10 mouse cellular contexts compared by ENCODE assay signal in genomic region chr4:126146974-126147532, GRCm38 (mm10). TPM values are rescaled to one million over a fixed set of nuclear protein-coding genes. Genes with fewer than 3 reads are reported as not detected.
DNase-seq lines count a peak whose midpoint lies in the region; ATAC-seq and TF ChIP-seq lines count a peak whose summit lies in the region.
"Had no signal": no experiment of that assay in that cellular context is flagged by ENCODE, and none has a peak within 500 bp of the region (broad histone marks: within the 10 kb centered on the region; RNA-seq: fewer than 3 reads in every experiment).

No protein-coding gene starts in this region.

- no peak for ATAC-seq in heart, embryonic 14.5 days (ENCODE audit: insufficient number of reproducible peaks, insufficient read depth, low FRiP score, low read depth)
- ATAC-seq in midbrain, embryonic 13.5 days: no peak
- ATAC-seq in midbrain, postnatal 0 days (ENCODE audit: low FRiP score): no peak
- no peak for ATAC-seq in limb, embryonic 12.5 days (ENCODE audit: insufficient number of reproducible peaks, insufficient read depth, low FRiP score, low TSS enrichment, low read depth)
- ATAC-seq in megakaryocyte progenitor cell, adult 5-6 weeks (replicated peaks; ENCODE audit: poor library complexity): no peak

- peaks cover 30% of the 10 kb centered on the region in 2 experiments for H3K4me1 ChIP-seq in heart, embryonic 14.5 days (ENCODE audit: control insufficient read depth in 2 of 2, insufficient read depth in 2 of 2, low read length in 2 of 2)
- peaks cover 21% of the 10 kb centered on the region for H3K4me1 ChIP-seq in midbrain, embryonic 13.5 days (replicated peaks)
- H3K4me1 ChIP-seq in midbrain, postnatal 0 days (ENCODE audit: insufficient read depth, low read length): peaks cover 4% of the 10 kb centered on the region; the same call in 1 of the 2 replicates
- H3K4me1 ChIP-seq in limb, embryonic 12.5 days (replicated peaks): peaks cover 51% of the 10 kb centered on the region

- H3K27ac ChIP-seq in heart, embryonic 14.5 days (replicated peaks in 1 of 2; ENCODE audit: control insufficient read depth in 1 of 2, insufficient read depth in 1 of 2, low read depth in 2 of 2, low read length in 2 of 2): peak overlapping the region; percentile 70 to 81
- 0 out of 2 replicates have a peak overlapping the region, but pooled peaks have one; percentile 5 for H3K27ac ChIP-seq in midbrain, embryonic 13.5 days
- H3K27ac ChIP-seq in midbrain, postnatal 0 days (ENCODE audit: low read depth, low read length): no peak overlapping the region
- peak overlapping the region; percentile 98 for H3K27ac ChIP-seq in limb, embryonic 12.5 days

- no peak for TF ChIP-seq CTCF in midbrain, postnatal 0 days (IDR thresholded peaks at IDR 0.05)

- no peak for DNase-seq in heart, adult 18-20 months
- DNase-seq in midbrain, postnatal 0 days (ENCODE audit: low spot score): no peak
- no peak for DNase-seq in retina, postnatal 1 day
- no peak for DNase-seq in left cerebral cortex, postnatal 14 days (ENCODE audit: low spot score in 2 of 2)
- DNase-seq: right cerebral cortex, postnatal 25 days had no signal

- intact Hi-C loops in left cerebral cortex, postnatal 14 days (cut with DNase I): no loop called here

- 0 out of 4 replicates have a peak overlapping the region, but pooled peaks of 1 of the 2 experiments have one; percentile 56 for H3K4me3 ChIP-seq in heart, embryonic 14.5 days (ENCODE audit: control insufficient read depth in 1 of 2, insufficient read depth in 1 of 2, low read depth in 1 of 2, low read length in 2 of 2)
- H3K4me3 ChIP-seq in midbrain, embryonic 13.5 days (replicated peaks): no peak overlapping the region
- no peak overlapping the region for H3K4me3 ChIP-seq in midbrain, postnatal 0 days (ENCODE audit: low read depth, low read length)
- peak overlapping the region; percentile 80; the same call in 1 of the 2 replicates for H3K4me3 ChIP-seq in limb, embryonic 12.5 days (replicated peaks)

- H3K9me3 ChIP-seq in heart, embryonic 14.5 days (ENCODE audit: control insufficient read depth, low read length): no peaks in the 10 kb centered on the region
- H3K9me3 ChIP-seq in midbrain, embryonic 13.5 days: no peaks in the 10 kb centered on the region
- no peaks in the 10 kb centered on the region for H3K9me3 ChIP-seq in midbrain, postnatal 0 days (ENCODE audit: low read length)
- no peaks in the 10 kb centered on the region for H3K9me3 ChIP-seq in limb, embryonic 12.5 days
- H3K9me3 ChIP-seq: G1E had no signal

- H3K4me2 ChIP-seq in heart, embryonic 14.5 days (ENCODE audit: low read length): peak overlapping the region; percentile 70
- no peak overlapping the region for H3K4me2 ChIP-seq in midbrain, embryonic 13.5 days (replicated peaks)
- H3K4me2 ChIP-seq in midbrain, postnatal 0 days (ENCODE audit: low read depth, low read length, poor library complexity, severe bottlenecking): no peak overlapping the region
- H3K4me2 ChIP-seq in limb, embryonic 12.5 days: peak overlapping the region; percentile 99

- H3K27me3 ChIP-seq in heart, embryonic 14.5 days (ENCODE audit: control insufficient read depth, insufficient read depth, low read length): peaks cover 14% of the 10 kb centered on the region; the same call in 1 of the 2 replicates
- H3K27me3 ChIP-seq in midbrain, embryonic 13.5 days: peaks cover 56% of the 10 kb centered on the region
- peaks cover 29% of the 10 kb centered on the region for H3K27me3 ChIP-seq in midbrain, postnatal 0 days (ENCODE audit: insufficient read depth, low read length)
- no peaks in the 10 kb centered on the region for H3K27me3 ChIP-seq in limb, embryonic 12.5 days

- WGBS in heart, embryonic 14.5 days: 46% methylated on average over 9 of the region's 9 CpGs
- WGBS in midbrain, embryonic 13.5 days: 60% methylated on average over 9 of the region's 9 CpGs
- WGBS in midbrain, postnatal 0 days: 62% methylated on average over 9 of the region's 9 CpGs
- WGBS in limb, embryonic 12.5 days: 14% methylated on average over 9 of the region's 9 CpGs

- H3K9ac ChIP-seq in heart, embryonic 14.5 days (ENCODE audit: low read length): no peak overlapping the region; the same call in 1 of the 2 replicates
- H3K9ac ChIP-seq in midbrain, embryonic 13.5 days (replicated peaks): no peak overlapping the region
- H3K9ac ChIP-seq in midbrain, postnatal 0 days (replicated peaks; ENCODE audit: low read length, poor library complexity, severe bottlenecking): no peak overlapping the region
- H3K9ac ChIP-seq in limb, embryonic 12.5 days (replicated peaks): no peak overlapping the region

- H3K36me3 ChIP-seq in heart, embryonic 14.5 days (ENCODE audit: control insufficient read depth, insufficient read depth, low read length): peaks cover 5% of the 10 kb centered on the region; the same call in 1 of the 2 replicates
- H3K36me3 ChIP-seq in midbrain, embryonic 13.5 days: 0 out of 2 replicates have a peak, but pooled peaks cover 3% of the 10 kb centered on the region
- H3K36me3 ChIP-seq in midbrain, postnatal 0 days (ENCODE audit: insufficient read depth, low read length): no peaks in the 10 kb centered on the region
- H3K36me3 ChIP-seq in limb, embryonic 12.5 days: peaks cover 6% of the 10 kb centered on the region; the same call in 1 of the 2 replicates
- H3K36me3 ChIP-seq: G1E had no signal

RNA-seq across cellular contexts. Expression of gene Eva1b, which starts 0.5 kb away (rescaled TPM):
- polyA plus RNA-seq in heart, embryonic 14.5 days (2014; fragmentation: Nextera tagmentation; extraction: Ambion mirVana): 31.8 and 33.9 TPM in 2 replicates
- 1 to 10 TPM; 8.8 to 9.5 TPM for total RNA-seq in heart, adult 18-20 months (2021)
- 10.3 and 12.9 TPM in 2 replicates for polyA plus RNA-seq in midbrain, embryonic 13.5 days (2015; fragmentation: Nextera tagmentation; extraction: Ambion mirVana)
- 8.5 and 12.3 TPM in 2 replicates for total RNA-seq in midbrain, postnatal 0 days (2014; rRNA removed)
- polyA plus RNA-seq in midbrain, postnatal 0 days (2015; fragmentation: Nextera tagmentation; extraction: Ambion mirVana): 9.1 and 10.6 TPM in 2 replicates
- 65.6 and 67.5 TPM in 2 replicates for polyA plus RNA-seq in limb, embryonic 12.5 days (2016; fragmentation: Nextera tagmentation; extraction: Ambion mirVana)
- 0.12 and 0.94 TPM in 2 replicates for total RNA-seq in megakaryocyte progenitor cell, adult 5-6 weeks (2015)
- total RNA-seq in megakaryocyte progenitor cell, adult 5-6 weeks (2017): 1.7 TPM in 1 of 2 replicates, not detected in the other
- total RNA-seq in left cerebral cortex, postnatal 14 days (2021): 1 to 10 TPM; 6.5 to 7.0 TPM

RNA-seq across cellular contexts. Expression of gene Sh3d21, which starts 16.2 kb away (rescaled TPM):
- polyA plus RNA-seq in heart, embryonic 14.5 days (2014; fragmentation: Nextera tagmentation; extraction: Ambion mirVana): 2.5 and 2.7 TPM in 2 replicates
- total RNA-seq in heart, adult 18-20 months (2021): 1 to 10 TPM; 1.3 to 2.4 TPM
- 0.55 and 1.0 TPM in 2 replicates for polyA plus RNA-seq in midbrain, embryonic 13.5 days (2015; fragmentation: Nextera tagmentation; extraction: Ambion mirVana)
- 0.19 and 2.7 TPM in 2 replicates for total RNA-seq in midbrain, postnatal 0 days (2014; rRNA removed)
- 2.6 and 2.9 TPM in 2 replicates for polyA plus RNA-seq in midbrain, postnatal 0 days (2015; fragmentation: Nextera tagmentation; extraction: Ambion mirVana)
- polyA plus RNA-seq in limb, embryonic 12.5 days (2016; fragmentation: Nextera tagmentation; extraction: Ambion mirVana): 7.2 and 8.4 TPM in 2 replicates
- total RNA-seq in megakaryocyte progenitor cell, adult 5-6 weeks (2015): 0.07 and 0.91 TPM in 2 replicates
- 0.14 TPM in 1 of 2 replicates, not detected in the other for total RNA-seq in megakaryocyte progenitor cell, adult 5-6 weeks (2017)
- 1 to 10 TPM in 1 of 2 experiments, under 1 TPM in 1; 0.79 to 1.0 TPM for total RNA-seq in left cerebral cortex, postnatal 14 days (2021)

RNA-seq across cellular contexts. Expression of gene Stk40, which starts 43.3 kb away (rescaled TPM):
- 13.1 and 17.8 TPM in 2 replicates for polyA plus RNA-seq in heart, embryonic 14.5 days (2014; fragmentation: Nextera tagmentation; extraction: Ambion mirVana)
- total RNA-seq in heart, adult 18-20 months (2021): 10 to 100 TPM; 41.4 to 52.6 TPM
- 35.7 and 37.0 TPM in 2 replicates for polyA plus RNA-seq in midbrain, embryonic 13.5 days (2015; fragmentation: Nextera tagmentation; extraction: Ambion mirVana)
- total RNA-seq in midbrain, postnatal 0 days (2014; rRNA removed): 18.0 and 21.2 TPM in 2 replicates
- 16.9 and 17.4 TPM in 2 replicates for polyA plus RNA-seq in midbrain, postnatal 0 days (2015; fragmentation: Nextera tagmentation; extraction: Ambion mirVana)
- 41.1 and 45.2 TPM in 2 replicates for polyA plus RNA-seq in limb, embryonic 12.5 days (2016; fragmentation: Nextera tagmentation; extraction: Ambion mirVana)
- total RNA-seq in megakaryocyte progenitor cell, adult 5-6 weeks (2015): 6.5 and 7.3 TPM in 2 replicates
- 5.9 and 6.0 TPM in 2 replicates for total RNA-seq in megakaryocyte progenitor cell, adult 5-6 weeks (2017)
- total RNA-seq in left cerebral cortex, postnatal 14 days (2021): 10 to 100 TPM; 26.5 to 28.8 TPM

RNA-seq across cellular contexts. Expression of gene Lsm10, which starts 50.6 kb away (rescaled TPM):
- 45.4 and 49.1 TPM in 2 replicates for polyA plus RNA-seq in heart, embryonic 14.5 days (2014; fragmentation: Nextera tagmentation; extraction: Ambion mirVana)
- total RNA-seq in heart, adult 18-20 months (2021): 10 to 100 TPM; 13.3 to 15.3 TPM
- polyA plus RNA-seq in midbrain, embryonic 13.5 days (2015; fragmentation: Nextera tagmentation; extraction: Ambion mirVana): 45.9 and 52.1 TPM in 2 replicates
- total RNA-seq in midbrain, postnatal 0 days (2014; rRNA removed): 27.0 and 28.6 TPM in 2 replicates
- 47.7 and 49.3 TPM in 2 replicates for polyA plus RNA-seq in midbrain, postnatal 0 days (2015; fragmentation: Nextera tagmentation; extraction: Ambion mirVana)
- 43.2 and 44.3 TPM in 2 replicates for polyA plus RNA-seq in limb, embryonic 12.5 days (2016; fragmentation: Nextera tagmentation; extraction: Ambion mirVana)
- 20.4 and 25.1 TPM in 2 replicates for total RNA-seq in megakaryocyte progenitor cell, adult 5-6 weeks (2015)
- total RNA-seq in megakaryocyte progenitor cell, adult 5-6 weeks (2017): 14.7 and 15.9 TPM in 2 replicates
- 10 to 100 TPM; 14.7 to 15.4 TPM for total RNA-seq in left cerebral cortex, postnatal 14 days (2021)

RNA-seq across cellular contexts. Expression of gene Thrap3, which starts 55.5 kb away (rescaled TPM):
- polyA plus RNA-seq in heart, embryonic 14.5 days (2014; fragmentation: Nextera tagmentation; extraction: Ambion mirVana): 132 and 148 TPM in 2 replicates
- 100 to 1,000 TPM in 1 of 2 experiments, 10 to 100 TPM in 1; 86.5 to 116 TPM for total RNA-seq in heart, adult 18-20 months (2021)
- polyA plus RNA-seq in midbrain, embryonic 13.5 days (2015; fragmentation: Nextera tagmentation; extraction: Ambion mirVana): 174 and 180 TPM in 2 replicates
- 119 and 162 TPM in 2 replicates for total RNA-seq in midbrain, postnatal 0 days (2014; rRNA removed)
- 81.6 and 94.8 TPM in 2 replicates for polyA plus RNA-seq in midbrain, postnatal 0 days (2015; fragmentation: Nextera tagmentation; extraction: Ambion mirVana)
- 303 and 349 TPM in 2 replicates for polyA plus RNA-seq in limb, embryonic 12.5 days (2016; fragmentation: Nextera tagmentation; extraction: Ambion mirVana)
- total RNA-seq in megakaryocyte progenitor cell, adult 5-6 weeks (2015): 172 and 184 TPM in 2 replicates
- total RNA-seq in megakaryocyte progenitor cell, adult 5-6 weeks (2017): 286 and 377 TPM in 2 replicates
- total RNA-seq in left cerebral cortex, postnatal 14 days (2021): 100 to 1,000 TPM; 129 to 147 TPM

Comparison
In these comparisons a context has a peak if more than half of its experiments do, and no peak if none do; other contexts are left out.
1. H3K4me2 ChIP-seq: peak in heart, embryonic 14.5 days (single experiment) and limb, embryonic 12.5 days (single experiment); none in midbrain, embryonic 13.5 days (single experiment) and midbrain, postnatal 0 days (single experiment).